Mouse (Mus musculus): ENCODE measurements around the gene 4933412E24Rik. TPM values are rescaled to one million over a fixed set of nuclear protein-coding genes. Genes with fewer than 3 reads are reported as not detected.

The 4933412E24Rik gene
- not detected for total RNA-seq (2021)
- long read RNA-seq, experiment 1, result 0 reads
- long read RNA-seq, experiment 2, result 0 reads

DNA sequence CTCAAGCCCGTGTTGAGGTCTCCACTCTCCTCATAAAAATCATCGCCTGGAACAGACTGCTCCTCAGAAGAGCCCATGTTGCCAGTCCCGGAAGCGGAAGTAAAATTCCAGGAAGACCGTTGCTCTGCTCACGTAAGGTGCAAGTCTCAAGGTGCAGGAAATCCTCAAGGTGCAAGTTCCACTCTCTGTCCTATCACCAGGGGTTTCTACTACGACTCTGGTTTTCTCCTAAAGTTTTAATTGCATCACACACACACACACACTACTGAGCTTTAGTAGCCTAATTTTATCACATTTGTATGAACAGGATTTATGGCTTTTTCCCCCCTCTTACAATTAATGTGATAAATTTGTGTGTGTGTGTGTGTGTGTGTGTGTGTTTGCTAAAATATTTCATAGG lies at the start of gene 4933412E24Rik:
4933412E24Rik (minus strand) TSS at position 101 of the 400 bp plus-strand sequence.
- no peak for DNase-seq

DNA sequence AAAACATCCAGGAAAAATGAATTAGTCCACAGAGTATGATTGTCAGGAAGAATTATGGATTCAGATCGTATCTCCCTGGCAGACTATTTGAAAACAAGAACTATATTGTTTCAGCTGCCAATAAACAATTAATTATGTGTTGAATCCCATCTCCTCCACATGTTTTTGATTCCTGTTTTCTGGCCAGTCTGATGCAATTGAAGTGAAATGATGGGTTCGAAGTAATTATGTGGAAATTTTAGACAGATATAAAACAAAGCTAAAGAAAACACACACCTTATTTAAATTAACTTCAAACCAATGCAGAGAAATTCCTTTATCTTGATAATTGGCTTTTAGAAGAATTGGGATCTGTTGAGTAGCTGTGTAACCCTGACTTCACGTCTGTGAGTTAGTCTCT lies 14.3 kb upstream of the 4933412E24Rik start:
- no peak for DNase-seq

DNA sequence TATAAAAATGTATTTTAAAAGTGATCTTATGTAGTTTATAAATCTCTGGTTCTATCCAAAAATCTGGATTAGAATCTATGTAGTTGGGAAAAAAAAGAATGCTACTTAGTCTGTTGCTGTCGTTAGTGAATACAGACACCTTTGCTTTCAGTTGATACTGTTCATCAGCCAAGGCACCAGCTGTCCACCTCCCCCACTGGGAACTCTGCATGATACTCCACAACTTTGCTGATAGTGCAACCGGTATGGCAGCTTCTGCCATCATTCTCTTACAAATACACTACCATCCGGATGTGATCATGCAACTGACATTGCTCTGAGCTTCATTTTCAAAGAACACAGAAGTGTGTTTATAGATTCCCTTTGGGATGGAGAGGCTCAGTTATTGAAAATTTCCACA lies 4.8 kb upstream of the 4933412E24Rik start:
- DNase-seq, result no peak

DNA sequence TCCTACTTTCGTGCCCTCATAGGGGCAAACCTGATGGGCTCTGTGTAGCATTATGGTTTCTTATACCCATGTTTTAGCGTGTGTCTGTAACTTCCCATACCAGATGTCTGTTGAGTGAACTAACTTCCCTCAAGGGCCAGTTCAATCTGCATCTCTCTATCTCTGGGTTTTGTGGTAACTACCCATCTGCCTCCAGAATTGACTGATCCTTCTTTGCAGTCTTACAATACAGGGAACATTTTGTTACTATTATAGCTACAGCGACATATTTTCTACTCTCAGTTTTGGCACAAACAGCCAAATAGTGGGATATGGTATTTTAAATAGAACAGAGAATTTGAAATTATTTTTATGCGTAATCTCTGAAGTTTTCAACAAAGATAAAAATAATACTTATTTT lies 6.2 kb downstream of the 4933412E24Rik start:
- no peak for DNase-seq

DNA sequence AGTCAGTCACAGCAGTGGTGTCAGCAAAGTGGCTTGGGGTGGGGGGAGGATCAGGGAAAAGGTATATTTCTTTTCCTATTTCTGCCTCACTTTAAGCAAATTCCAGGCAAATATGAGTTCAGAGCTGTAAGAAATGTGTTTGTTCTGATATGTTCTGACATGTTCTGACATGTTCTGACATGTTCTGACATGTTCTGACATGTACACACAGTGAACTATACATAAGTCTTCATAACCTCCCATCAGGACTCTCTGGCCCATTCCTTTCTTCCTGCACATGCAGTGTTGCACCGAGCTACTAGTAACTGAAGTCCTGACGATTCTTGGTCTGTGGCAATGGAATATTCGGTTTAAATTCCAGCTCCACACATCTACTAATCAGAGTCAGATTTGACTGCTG lies 6.8 kb downstream of the 4933412E24Rik start:
- DNase-seq, result no peak

DNA sequence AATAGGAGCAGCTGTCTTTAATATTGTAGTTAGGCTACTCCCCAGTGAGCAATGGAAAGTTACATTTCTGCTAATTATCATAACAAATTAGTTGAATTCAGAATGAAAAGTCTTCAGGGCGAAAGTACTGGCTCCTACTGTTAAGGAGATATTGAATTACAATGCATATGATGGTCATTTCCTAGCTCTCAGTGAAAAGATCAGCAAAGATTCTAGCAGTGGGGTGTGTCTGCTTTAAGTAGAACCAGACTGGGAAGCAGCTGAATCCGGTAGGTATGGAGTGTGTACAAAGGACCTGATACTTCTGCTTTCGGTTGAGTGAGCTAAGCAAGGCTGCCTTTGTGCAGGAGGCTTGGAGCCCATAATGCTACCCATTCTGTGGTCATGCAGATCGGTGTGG lies 32.6 kb downstream of the 4933412E24Rik start:
- DNase-seq, result no peak

DNA sequence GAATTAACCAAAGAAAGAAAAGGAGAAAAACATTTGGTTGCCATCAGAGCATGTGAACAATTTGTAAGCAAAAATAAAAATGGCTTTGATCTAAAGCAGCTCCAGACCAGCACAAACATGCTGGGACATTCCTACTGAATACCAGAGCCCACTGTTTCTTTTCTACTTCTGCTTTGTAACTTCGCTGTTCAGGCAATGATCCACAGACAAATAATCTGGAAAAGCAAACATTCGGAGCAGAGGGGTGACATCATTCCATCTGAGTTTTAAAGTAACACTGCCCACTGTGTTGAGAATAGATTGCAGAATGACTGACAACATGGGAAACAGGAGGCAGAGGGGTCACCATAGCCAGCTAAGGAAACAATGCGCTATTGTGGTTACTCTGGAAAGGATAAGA lies 41.1 kb downstream of the 4933412E24Rik start:
- no peak for DNase-seq

DNA sequence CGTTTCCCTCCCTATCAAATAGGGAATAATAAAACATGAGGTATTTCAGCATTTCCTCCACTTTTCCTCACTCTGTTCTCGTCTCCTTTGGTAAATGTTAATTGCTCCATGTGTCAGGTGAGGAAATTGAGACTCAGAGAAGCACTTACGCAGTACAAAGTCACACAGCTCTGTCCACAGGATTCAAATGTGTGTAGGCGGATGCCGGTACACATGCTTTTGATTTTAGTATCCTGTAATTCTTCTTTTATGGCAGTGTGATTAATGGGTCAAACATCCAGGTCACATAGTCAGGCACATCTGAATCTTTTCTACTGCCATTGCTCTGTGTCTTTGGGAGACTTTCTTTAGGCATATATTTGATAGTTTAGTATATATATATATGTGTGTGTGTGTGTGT lies 41.8 kb downstream of the 4933412E24Rik start:
- no peak for DNase-seq

DNA sequence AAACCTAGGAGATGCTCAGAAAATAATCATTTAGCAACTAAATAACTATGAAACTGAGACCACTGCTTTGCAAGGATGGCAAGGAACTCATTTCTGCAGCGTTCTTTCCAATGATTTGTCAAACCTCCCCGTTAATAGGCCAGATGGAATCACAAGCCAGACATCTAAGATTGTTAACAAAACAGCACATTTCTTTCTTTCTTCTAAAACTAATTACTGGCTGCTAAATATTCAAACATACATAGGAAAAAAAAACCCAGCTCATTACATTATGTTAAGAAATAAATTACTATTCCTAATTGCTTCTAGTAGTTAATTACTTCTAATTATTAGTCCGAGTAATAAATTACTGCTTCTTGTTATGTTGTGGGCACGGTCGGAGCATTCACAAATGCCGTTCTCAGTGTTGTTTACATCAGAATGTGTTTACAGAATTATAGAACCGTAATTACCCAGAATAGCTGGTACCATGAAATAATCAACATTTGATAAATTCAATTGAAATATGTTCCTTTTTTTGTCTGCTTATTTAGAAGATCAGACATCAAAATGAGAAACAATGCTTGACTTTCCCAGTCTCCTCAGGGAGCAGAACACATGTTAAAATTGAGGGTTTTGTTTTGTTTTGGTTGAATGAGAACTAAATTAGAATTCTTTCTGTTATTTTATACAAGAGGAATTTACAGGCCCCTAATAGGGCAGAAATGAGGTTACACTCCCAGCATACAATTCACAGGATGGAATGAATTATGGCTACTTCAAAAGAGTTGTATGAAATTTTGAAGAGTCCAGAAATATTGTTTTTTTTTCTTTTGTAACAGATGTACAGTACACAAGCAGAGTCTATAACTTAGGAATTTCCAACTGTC lies 42.5 kb downstream of the 4933412E24Rik start:
- DNase-seq, result no peak

All from adrenal gland, postnatal 36 days (tissue).